Mouse (Mus musculus) liver, embryonic 14.5 days (tissue): ENCODE data around the gene Pnpla6. TPM values are rescaled to one million over a fixed set of nuclear protein-coding genes. Genes with fewer than 3 reads are reported as not detected.

Experiments
- ATAC-seq: fragments of 200-750 bp; cut with Nextera tagmentation; 2 replicates; pipeline ENCODE4 v1.8.0; 2017; ENCODE audit warnings: moderate number of reproducible peaks, mild to moderate bottlenecking, moderate library complexity; ENCODE audit not compliant: insufficient read depth
- DNase-seq, 3 experiments: peaks; one replicate each; pipeline ENCODE4 v3.0.0-alpha.2; 2012 to 2013; ENCODE audit warnings: low read depth in 3 of 3, low spot score in 3 of 3
- H3K27ac ChIP-seq: fragments of 300-500 bp; sonication (generic); 2 replicates; pipeline ENCODE4 v1.5.1; 2014; ENCODE audit warnings: moderate library complexity, mild to moderate bottlenecking, control low read depth, inconsistent platforms
- H3K27me3 ChIP-seq: fragments of 300-500 bp; sonication (generic); 2 replicates; pipeline ENCODE4 v1.6.1; 2014; ENCODE audit warnings: mild to moderate bottlenecking, low read length, moderate library complexity; ENCODE audit not compliant: control insufficient read depth, insufficient read depth
- H3K36me3 ChIP-seq: fragments of 300-500 bp; sonication (generic); replicated peaks from 2 replicates; pipeline ENCODE4 v1.6.1; 2014; ENCODE audit warnings: low read depth; ENCODE audit not compliant: control insufficient read depth, insufficient read depth
- H3K4me1 ChIP-seq, 2 experiments: fragments of 200-500 bp in 1 of 2; fragments of 300-500 bp in 1 of 2; sonication (generic) in 1 of 2; replicated peaks; 2 replicates each; pipeline ENCODE4 v1.6.1; 2012 to 2014; ENCODE audit warnings: antibody characterized with exemption in 1 of 2, inconsistent platforms in 1 of 2, low read length in 1 of 2; ENCODE audit not compliant: control insufficient read depth in 2 of 2, insufficient read depth in 2 of 2
- H3K4me2 ChIP-seq: fragments of 300-500 bp; sonication (generic); 2 replicates; pipeline ENCODE4 v1.6.1; 2014; ENCODE audit warnings: low read depth, mild to moderate bottlenecking, control low read depth, moderate library complexity
- H3K4me3 ChIP-seq, 2 experiments: fragments of 200-500 bp in 1 of 2; fragments of 300-500 bp in 1 of 2; sonication (generic) in 1 of 2; 2 replicates each; pipeline ENCODE4 v1.5.1; 2012 to 2014; ENCODE audit warnings: low read depth in 2 of 2, low read length in 2 of 2, mild to moderate bottlenecking in 2 of 2, control low read depth in 1 of 2, inconsistent platforms in 1 of 2, moderate library complexity in 1 of 2; ENCODE audit not compliant: insufficient read depth in 1 of 2
- H3K9ac ChIP-seq: fragments of 300-500 bp; sonication (generic); replicated peaks from 2 replicates; pipeline ENCODE4 v1.6.1; 2014; ENCODE audit warnings: mild to moderate bottlenecking, control low read depth, moderate library complexity
- H3K9me3 ChIP-seq: fragments of 300-500 bp; sonication (generic); 2 replicates; pipeline ENCODE4 v1.6.1; 2016; ENCODE audit warnings: low read length, mixed read lengths; ENCODE audit not compliant: control insufficient read depth
- CTCF ChIP-seq: IDR thresholded peaks from 2 replicates; pipeline ENCODE4 v1.5.1; 2016; ENCODE audit warnings: antibody characterized with exemption, low read depth, control low read depth
- EP300 ChIP-seq: IDR thresholded peaks from 2 replicates; pipeline ENCODE4 v1.6.1; 2016; ENCODE audit warnings: antibody characterized with exemption, low read depth
- WGBS: fragments of 180-500 bp; shearing (Covaris S2); extraction: QIAGEN DNeasy Blood & Tissue Kit; methylation state at CpG from one replicate; pipeline ENCODE4 v1.1.7; 2014; ENCODE audit not compliant: insufficient replicate concordance; 5-methylcytosine and 5-hydroxymethylcytosine counted together
- polyA plus RNA-seq, 2 experiments: library from polyadenylated mRNA; depleted of rRNA in 1 of 2; stranded (reverse) in 1 of 2; unstranded in 1 of 2; fragments of >200 nt; fragmentation: Nextera tagmentation in 1 of 2; extraction: Ambion mirVana in 1 of 2; gene quantifications; 2 replicates each; pipeline versions ENCODE4 v1.2.1 to v1.2.3; 2012 to 2014

Gene Pnpla6
- polyA plus RNA-seq (2012; rRNA removed) (12.1 and 14.2 TPM in 2 replicates), polyA plus RNA-seq (2014; fragmentation: Nextera tagmentation; extraction: Ambion mirVana) (6.5 and 9.6 TPM in 2 replicates)

DNA sequence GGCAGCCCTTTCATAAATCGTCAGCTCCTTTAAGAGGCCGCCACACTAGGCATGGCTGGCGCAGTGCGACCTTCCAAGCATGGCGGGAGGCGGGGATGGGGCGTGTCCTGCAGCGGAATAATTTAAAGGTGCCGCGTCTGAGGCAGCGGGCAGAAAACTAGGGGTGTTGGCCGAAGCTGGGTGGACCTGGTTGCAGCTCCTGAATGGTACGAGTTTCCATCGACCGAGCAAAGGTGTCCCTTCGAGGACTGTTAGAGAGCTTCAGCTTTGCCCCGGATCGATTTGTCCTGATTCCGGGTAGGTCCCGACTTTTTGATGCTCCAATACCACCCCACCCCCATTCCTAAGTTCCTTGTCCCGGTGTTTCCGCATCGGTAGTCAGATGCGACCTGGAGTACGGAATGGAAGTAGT lies at the start of gene Pnpla6:
Gene Pnpla6 (plus strand): TSS at position 125 of the 412 bp plus-strand sequence.
- peak within 1 kb of the TSS; percentile 70 for H3K27ac ChIP-seq
- no peaks in the 10 kb centered on the region for H3K9me3 ChIP-seq
- peak within 1 kb of the TSS; percentile 77 for H3K9ac ChIP-seq
- peak; percentile 61 to 73 (median 70) for DNase-seq
- TF ChIP-seq EP300 (no peak), CTCF (no peak)
- ATAC-seq, result peak; percentile 56
- H3K27me3 ChIP-seq, result no peaks in the 10 kb centered on the region
- peak within 1 kb of the TSS; percentile 100 for H3K4me2 ChIP-seq
- WGBS, result 1% methylated on average over 25 of the region's 25 CpGs
- peak within 1 kb of the TSS; percentile 79 to 84 for H3K4me3 ChIP-seq
- no peaks in the 10 kb centered on the region; the same call in 1 of the 2 replicates for H3K36me3 ChIP-seq
- peaks cover 18% of the 10 kb centered on the region in 2 experiments for H3K4me1 ChIP-seq

GRCm38 (mm10) chr8:3467006-3467885 lies 47.9 kb upstream of the Pnpla6 start, which contains the start of gene Pex11g:
Gene Pex11g, minus strand, starts transcription at chr8:3467680.
- Histone ChIP-seq H3K9ac (peak within 1 kb of the TSS; percentile 24), H3K4me3 (peak within 1 kb of the TSS; percentile 47 to 84), H3K36me3 (no peaks in the 10 kb centered on the region), H3K27ac (no peak within 1 kb of the TSS), H3K9me3 (no peaks in the 10 kb centered on the region), H3K27me3 (no peaks in the 10 kb centered on the region), H3K4me2 (peak within 1 kb of the TSS; percentile 72), H3K4me1 (peaks cover 0 to 15% of the 10 kb centered on the region in 2 experiments; a peak in 2 of 4 replicates)
- TF ChIP-seq EP300, result no peak
- no peak for TF ChIP-seq CTCF
- WGBS, result 7% methylated on average over 32 of the region's 32 CpGs
- DNase-seq, result peak; percentile 86 to 88 (median 87)
- peak; percentile 86 for ATAC-seq

DNA sequence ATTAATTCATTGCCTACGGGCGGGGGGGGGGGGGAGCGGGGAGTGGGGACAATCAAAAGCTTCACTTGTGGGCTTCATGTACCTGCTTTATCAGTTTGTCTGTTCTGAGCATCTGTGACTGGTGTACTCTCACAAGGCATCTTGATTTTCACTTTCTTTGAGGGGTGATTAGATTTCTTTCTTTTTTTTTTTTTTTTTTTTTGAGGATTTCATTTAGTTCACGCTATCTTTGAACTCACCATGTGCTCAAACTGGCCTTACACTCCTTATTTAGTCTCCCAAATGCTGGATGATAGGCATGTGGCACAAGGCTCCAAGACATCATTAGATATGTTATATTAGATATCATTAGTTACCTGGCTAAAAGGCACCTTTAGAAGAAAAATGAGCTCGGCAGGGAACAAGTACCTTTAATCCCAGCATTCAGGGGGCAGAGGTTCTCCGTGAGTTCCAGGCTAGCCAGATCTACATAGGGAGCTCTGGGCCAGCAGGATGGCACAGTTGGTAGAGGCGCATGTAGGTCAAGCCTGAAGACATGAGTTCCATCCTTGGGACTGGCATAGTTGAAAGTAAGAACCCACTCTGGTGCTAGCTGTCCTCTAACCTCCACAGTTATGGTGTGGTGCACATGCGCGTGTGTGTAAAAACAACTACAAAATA lies 47.2 kb upstream of the Pnpla6 start:
- Histone ChIP-seq H3K27ac (no peak overlapping the region), H3K27me3 (no peaks in the 10 kb centered on the region), H3K9ac (peak overlapping the region; percentile 24), H3K36me3 (no peaks in the 10 kb centered on the region), H3K4me3 (peak overlapping the region; percentile 47 to 84), H3K4me1 (peaks cover 0 to 15% of the 10 kb centered on the region in 2 experiments; a peak in 2 of 4 replicates), H3K4me2 (peak overlapping the region; percentile 72), H3K9me3 (no peaks in the 10 kb centered on the region)
- TF ChIP-seq EP300 (no peak), CTCF (no peak)
- ATAC-seq, result no peak
- no peak for DNase-seq
- 46% methylated on average over 9 of the region's 9 CpGs for WGBS

DNA sequence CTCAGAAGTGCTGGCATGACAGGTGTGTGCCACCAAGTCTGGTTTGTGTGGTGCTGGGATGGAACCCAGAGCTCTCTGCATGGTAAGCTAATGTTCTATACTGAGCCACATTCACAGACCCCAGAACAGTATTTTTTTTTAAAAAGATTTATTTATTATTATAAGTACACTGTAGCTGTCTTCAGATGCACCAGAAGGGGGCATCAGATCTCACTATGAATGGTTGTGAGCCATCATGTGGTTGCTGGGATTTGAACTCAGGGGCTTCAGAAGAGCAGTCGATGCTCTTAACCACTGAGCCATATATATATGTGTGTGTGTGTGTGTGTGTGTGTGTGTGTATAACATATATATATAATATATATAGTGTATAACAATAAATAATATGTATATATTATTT lies 46.3 kb upstream of the Pnpla6 start:
- no peak for DNase-seq
- Histone ChIP-seq H3K36me3 (no peaks in the 10 kb centered on the region), H3K27ac (no peak overlapping the region), H3K9me3 (no peaks in the 10 kb centered on the region), H3K27me3 (no peaks in the 10 kb centered on the region), H3K4me2 (no peak overlapping the region), H3K4me3 (no peak overlapping the region), H3K4me1 (peaks cover 0 to 15% of the 10 kb centered on the region in 2 experiments; a peak in 2 of 4 replicates), H3K9ac (no peak overlapping the region)
- TF ChIP-seq CTCF (no peak), EP300 (no peak)
- 48% methylated on average over 1 of the region's 1 CpGs for WGBS
- no peak for ATAC-seq

DNA sequence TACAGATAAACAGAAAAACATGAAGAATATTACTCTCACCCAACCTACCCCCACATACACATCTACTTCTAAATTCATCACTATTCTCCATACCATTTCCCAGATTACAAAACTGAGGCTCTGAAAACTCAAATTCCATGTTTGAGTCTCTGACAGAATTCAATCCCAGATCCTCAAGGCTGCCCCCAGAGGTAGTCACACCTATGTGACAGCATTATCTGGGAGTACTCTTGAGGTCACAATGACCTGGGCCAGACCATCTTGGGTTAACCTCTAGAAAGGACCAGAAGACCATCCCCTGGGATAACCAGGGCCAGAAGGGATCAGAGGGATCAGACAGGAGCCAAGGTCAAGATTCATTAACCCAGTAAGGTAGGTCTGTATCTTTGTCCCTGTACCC lies 44.6 kb upstream of the Pnpla6 start, which contains the start of gene Tex45:
Gene Tex45 (plus strand): TSS at position 301 of the 400 bp plus-strand sequence.
- ATAC-seq, result no peak

More for the DNA sequence above, 44.6 kb upstream of the Pnpla6 start, which contains the start of gene Tex45:
- Histone ChIP-seq H3K27me3 (no peaks in the 10 kb centered on the region), H3K4me2 (no peak within 1 kb of the TSS), H3K4me1 (peaks cover 0 to 15% of the 10 kb centered on the region in 2 experiments; a peak in 2 of 4 replicates), H3K27ac (no peak within 1 kb of the TSS), H3K4me3 (no peak within 1 kb of the TSS), H3K9ac (no peak within 1 kb of the TSS), H3K9me3 (no peaks in the 10 kb centered on the region), H3K36me3 (no peaks in the 10 kb centered on the region)
- no peak for DNase-seq
- no peak for TF ChIP-seq CTCF
- no peak for TF ChIP-seq EP300
